Mouse (Mus musculus): ENCODE measurements around the gene Eftud2. TPM values are rescaled to one million over a fixed set of nuclear protein-coding genes. Genes with fewer than 3 reads are reported as not detected.

Eftud2 gene
- polyA plus RNA-seq, 1 experiment from 2014 or later: 196 TPM

GRCm38 (mm10) chr11:102874801-102875334 is 5.9 kb downstream of the Eftud2 start:
- Histone ChIP-seq H3K4me1 (peaks cover 9% of the 10 kb centered on the region), H3K9me3 (no peaks in the 10 kb centered on the region), H3K4me2 (no peak overlapping the region), H3K36me3 (peaks cover 65% of the 10 kb centered on the region), H3K4me3 (no peak overlapping the region), H3K27me3 (no peaks in the 10 kb centered on the region), H3K27ac (no peak overlapping the region), H3K9ac (0 out of 2 replicates have a peak overlapping the region, but pooled peaks have one; percentile 11)
- no peak for ATAC-seq (ENCODE audit: insufficient number of reproducible peaks, insufficient read depth, low FRiP score, low TSS enrichment, low read depth)
- 90% methylated on average over 7 of the region's 7 CpGs for WGBS

- Histone ChIP-seq H3K27ac (no peak overlapping the region), H3K9me3 (no peaks in the 10 kb centered on the region), H3K36me3 (peaks cover 92% of the 10 kb centered on the region), H3K9ac (no peak overlapping the region), H3K4me3 (no peak overlapping the region), H3K4me2 (no peak overlapping the region), H3K4me1 (no peaks in the 10 kb centered on the region), H3K27me3 (no peaks in the 10 kb centered on the region)
- WGBS: 35% methylated on average over 4 of the region's 4 CpGs
- no peak for ATAC-seq (ENCODE audit: insufficient number of reproducible peaks, insufficient read depth, low FRiP score, low TSS enrichment, low read depth)
Observed at GRCm38 (mm10) chr11:102864272-102864671, 16.5 kb downstream of the Eftud2 start.

DNA sequence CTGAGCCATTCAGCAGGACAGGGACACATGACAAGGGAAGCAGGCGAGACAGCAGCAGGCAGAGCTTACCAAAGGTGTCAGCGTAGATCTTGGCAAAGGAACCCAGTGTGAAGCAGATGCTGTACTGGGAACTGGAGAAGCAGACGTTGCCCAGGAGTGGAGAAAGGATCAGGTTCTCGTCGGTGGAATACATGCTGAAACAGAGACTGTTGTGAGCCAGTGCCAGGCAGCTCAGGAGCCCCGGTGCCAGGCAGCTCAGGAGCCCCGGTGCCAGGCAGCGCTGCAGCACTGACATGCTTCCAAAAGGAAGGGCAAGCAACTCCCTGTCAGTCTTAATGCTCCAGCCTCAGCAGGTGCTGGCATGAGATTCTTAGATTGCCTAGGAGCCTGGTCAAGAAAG is 20.9 kb downstream of the Eftud2 start:
- no peaks in the 10 kb centered on the region for H3K27me3 ChIP-seq
- no peak overlapping the region for H3K27ac ChIP-seq
- H3K9ac ChIP-seq: no peak overlapping the region
- 88% methylated on average over 8 of the region's 8 CpGs for WGBS
- no peak for ATAC-seq (ENCODE audit: insufficient number of reproducible peaks, insufficient read depth, low FRiP score, low TSS enrichment, low read depth)
- peaks cover 81% of the 10 kb centered on the region for H3K36me3 ChIP-seq
- H3K4me1 ChIP-seq: peaks cover 15% of the 10 kb centered on the region
- no peak overlapping the region for H3K4me2 ChIP-seq
- no peaks in the 10 kb centered on the region for H3K9me3 ChIP-seq
- H3K4me3 ChIP-seq: no peak overlapping the region

GRCm38 (mm10) chr11:102858951-102859350 is 21.8 kb downstream of the Eftud2 start:
- H3K9me3 ChIP-seq: peaks cover under 1% of the 10 kb centered on the region; the same call in 1 of the 2 replicates
- H3K4me3 ChIP-seq: no peak overlapping the region
- no peak for ATAC-seq (ENCODE audit: insufficient number of reproducible peaks, insufficient read depth, low FRiP score, low TSS enrichment, low read depth)
- 92% methylated on average over 11 of the region's 11 CpGs for WGBS
- H3K27me3 ChIP-seq: no peaks in the 10 kb centered on the region
- no peak overlapping the region for H3K27ac ChIP-seq
- peaks cover 84% of the 10 kb centered on the region for H3K36me3 ChIP-seq
- no peak overlapping the region for H3K9ac ChIP-seq
- no peak overlapping the region for H3K4me2 ChIP-seq
- H3K4me1 ChIP-seq: peaks cover 15% of the 10 kb centered on the region

GRCm38 (mm10) chr11:102855941-102856340 is 24.8 kb downstream of the Eftud2 start:
- Histone ChIP-seq H3K9me3 (peaks cover 2% of the 10 kb centered on the region; the same call in 1 of the 2 replicates), H3K9ac (peak overlapping the region; percentile 44; the same call in 1 of the 2 replicates), H3K36me3 (peaks cover 84% of the 10 kb centered on the region), H3K4me1 (peaks cover 15% of the 10 kb centered on the region), H3K27me3 (no peaks in the 10 kb centered on the region), H3K4me3 (no peak overlapping the region), H3K4me2 (no peak overlapping the region), H3K27ac (peak overlapping the region; percentile 11)
- WGBS: 28% methylated on average over 6 of the region's 6 CpGs
- ATAC-seq (ENCODE audit: insufficient number of reproducible peaks, insufficient read depth, low FRiP score, low TSS enrichment, low read depth): no peak

- Histone ChIP-seq H3K4me1 (peaks cover 15% of the 10 kb centered on the region), H3K27ac (no peak overlapping the region), H3K4me2 (no peak overlapping the region), H3K9me3 (peaks cover 2% of the 10 kb centered on the region; the same call in 1 of the 2 replicates), H3K27me3 (no peaks in the 10 kb centered on the region), H3K36me3 (peaks cover 84% of the 10 kb centered on the region), H3K9ac (no peak overlapping the region), H3K4me3 (no peak overlapping the region)
- ATAC-seq (ENCODE audit: insufficient number of reproducible peaks, insufficient read depth, low FRiP score, low TSS enrichment, low read depth): no peak
Observed at GRCm38 (mm10) chr11:102853760-102854159, 27.0 kb downstream of the Eftud2 start.

- no peak for ATAC-seq (ENCODE audit: insufficient number of reproducible peaks, insufficient read depth, low FRiP score, low TSS enrichment, low read depth)
- Histone ChIP-seq H3K9ac (no peak overlapping the region), H3K27me3 (no peaks in the 10 kb centered on the region), H3K27ac (no peak overlapping the region), H3K4me3 (no peak overlapping the region), H3K4me1 (peaks cover 15% of the 10 kb centered on the region), H3K4me2 (no peak overlapping the region), H3K9me3 (peaks cover 2% of the 10 kb centered on the region; the same call in 1 of the 2 replicates), H3K36me3 (peaks cover 85% of the 10 kb centered on the region)
- WGBS: 66% methylated on average over 5 of the region's 5 CpGs
Observed at GRCm38 (mm10) chr11:102851883-102852282, 28.9 kb downstream of the Eftud2 start.

DNA sequence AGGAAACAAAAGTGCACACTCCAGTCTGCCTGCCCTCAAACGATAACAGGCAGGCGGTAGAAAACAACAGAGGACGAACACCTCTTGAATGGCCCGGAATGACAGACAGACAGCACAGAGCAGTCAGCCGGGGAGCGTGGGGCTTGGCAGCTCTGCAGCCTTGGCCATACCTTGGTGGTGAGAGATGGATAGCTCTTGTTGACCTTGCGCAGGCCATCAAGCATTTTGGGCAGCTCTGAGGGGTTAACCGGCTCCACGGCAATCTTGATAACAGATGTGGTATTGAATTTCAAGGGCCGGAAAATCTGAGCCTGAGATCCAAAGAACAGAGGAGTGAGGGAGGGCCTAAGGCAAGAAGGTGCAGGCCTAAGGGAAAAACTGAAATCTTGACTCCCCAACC is 34.9 kb downstream of the Eftud2 start:
- no peak overlapping the region for H3K4me2 ChIP-seq
- 68% methylated on average over 10 of the region's 10 CpGs for whole genome bisulfite sequencing
- H3K27ac ChIP-seq: no peak overlapping the region
- no peak for ATAC-seq (ENCODE audit: insufficient number of reproducible peaks, insufficient read depth, low FRiP score, low TSS enrichment, low read depth)
- no peak overlapping the region for H3K4me3 ChIP-seq
- no peaks in the 10 kb centered on the region for H3K27me3 ChIP-seq
- H3K4me1 ChIP-seq: no peaks in the 10 kb centered on the region
- peaks cover 100% of the 10 kb centered on the region for H3K36me3 ChIP-seq
- no peaks in the 10 kb centered on the region for H3K9me3 ChIP-seq
- no peak overlapping the region for H3K9ac ChIP-seq

DNA sequence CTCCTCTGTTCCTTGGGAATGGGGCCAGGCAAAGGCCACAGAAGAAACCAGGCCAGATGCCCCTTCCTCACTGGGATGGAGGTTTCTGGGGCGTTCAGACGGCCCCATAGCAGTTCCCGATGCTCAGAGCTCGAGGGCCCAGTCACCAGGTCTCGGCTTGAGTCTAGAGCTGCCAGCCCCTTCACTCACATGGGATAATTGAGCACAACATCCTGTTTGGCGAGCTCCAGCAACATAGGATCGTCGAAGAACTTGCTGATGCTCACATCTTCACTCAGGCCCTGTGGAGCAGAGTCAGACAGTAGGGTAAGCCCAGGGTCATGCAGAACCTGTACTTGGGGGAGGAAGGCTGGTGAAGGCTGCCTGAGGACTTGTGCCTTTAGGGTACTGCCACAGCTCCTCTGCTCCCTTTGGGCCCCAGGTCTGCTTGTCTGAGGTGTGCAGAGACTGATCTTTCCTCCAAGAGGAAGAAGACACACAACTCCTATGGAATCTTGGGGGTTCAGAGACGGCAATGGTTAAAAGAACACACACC is 42.1 kb downstream of the Eftud2 start:
- no peak for ATAC-seq (ENCODE audit: insufficient number of reproducible peaks, insufficient read depth, low FRiP score, low TSS enrichment, low read depth)
- Histone ChIP-seq H3K9ac (no peak overlapping the region), H3K4me2 (no peak overlapping the region), H3K4me3 (no peak overlapping the region), H3K4me1 (no peaks in the 10 kb centered on the region), H3K9me3 (no peaks in the 10 kb centered on the region), H3K27me3 (no peaks in the 10 kb centered on the region), H3K27ac (no peak overlapping the region), H3K36me3 (peaks cover 74% of the 10 kb centered on the region)
- WGBS: 78% methylated on average over 9 of the region's 9 CpGs

DNA sequence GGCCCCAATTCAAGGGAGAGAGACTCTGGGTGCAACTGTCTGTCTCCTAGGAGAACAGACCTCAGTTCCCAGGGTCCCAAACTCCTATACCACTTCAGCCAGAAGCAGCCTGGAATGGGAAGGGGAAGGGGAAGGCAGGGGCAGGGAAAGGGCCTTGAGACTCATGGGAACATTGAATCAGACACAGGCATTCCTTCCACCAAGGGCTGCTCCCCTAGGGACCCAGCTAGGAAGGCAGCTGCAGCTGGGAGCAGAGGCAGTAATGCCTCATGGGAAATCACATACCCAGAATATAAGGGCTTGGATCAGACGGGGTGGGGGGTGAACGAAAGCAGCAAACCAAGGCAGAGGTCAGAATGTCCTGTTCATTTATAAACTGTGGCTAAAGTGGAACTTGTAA is 42.7 kb downstream of the Eftud2 start:
- no peaks in the 10 kb centered on the region for H3K27me3 ChIP-seq
- H3K9ac ChIP-seq: no peak overlapping the region
- H3K4me3 ChIP-seq: no peak overlapping the region
- no peak for ATAC-seq (ENCODE audit: insufficient number of reproducible peaks, insufficient read depth, low FRiP score, low TSS enrichment, low read depth)
- H3K4me2 ChIP-seq: no peak overlapping the region
- whole genome bisulfite sequencing: 86% methylated on average over 2 of the region's 2 CpGs
- peaks cover 69% of the 10 kb centered on the region for H3K36me3 ChIP-seq
- no peak overlapping the region for H3K27ac ChIP-seq
- H3K4me1 ChIP-seq: peaks cover under 1% of the 10 kb centered on the region; the same call in 1 of the 2 replicates
- no peaks in the 10 kb centered on the region for H3K9me3 ChIP-seq

GRCm38 (mm10) chr11:102837385-102837784 is 43.4 kb downstream of the Eftud2 start:
- peaks cover 61% of the 10 kb centered on the region for H3K36me3 ChIP-seq
- H3K4me3 ChIP-seq: no peak overlapping the region

GRCm38 (mm10) chr11:102836146-102836545 is 44.6 kb downstream of the Eftud2 start:
- Histone ChIP-seq H3K27ac (no peak overlapping the region), H3K4me1 (peaks cover 5% of the 10 kb centered on the region; the same call in 1 of the 2 replicates), H3K27me3 (no peaks in the 10 kb centered on the region), H3K4me3 (no peak overlapping the region), H3K4me2 (no peak overlapping the region), H3K9me3 (no peaks in the 10 kb centered on the region), H3K36me3 (peaks cover 49% of the 10 kb centered on the region), H3K9ac (no peak overlapping the region)
- WGBS: 76% methylated on average over 9 of the region's 9 CpGs
- no peak for ATAC-seq (ENCODE audit: insufficient number of reproducible peaks, insufficient read depth, low FRiP score, low TSS enrichment, low read depth)

More at GRCm38 (mm10) chr11:102837385-102837784, 43.4 kb downstream of the Eftud2 start:
- no peak overlapping the region for H3K27ac ChIP-seq
- peaks cover 5% of the 10 kb centered on the region; the same call in 1 of the 2 replicates for H3K4me1 ChIP-seq
- no peak for ATAC-seq (ENCODE audit: insufficient number of reproducible peaks, insufficient read depth, low FRiP score, low TSS enrichment, low read depth)
- WGBS: 97% methylated on average over 1 of the region's 1 CpGs
- no peak overlapping the region for H3K9ac ChIP-seq
- H3K27me3 ChIP-seq: no peaks in the 10 kb centered on the region
- H3K4me2 ChIP-seq: no peak overlapping the region
- H3K9me3 ChIP-seq: no peaks in the 10 kb centered on the region
